Mouse (Mus musculus) right cerebral cortex, postnatal 25 days (tissue): Measurements from ENCODE around the gene 1600014C23Rik.

Source experiments
- DNase-seq: peaks from one replicate; pipeline ENCODE4 v3.0.0; 2022

Gene 1600014C23Rik

DNA sequence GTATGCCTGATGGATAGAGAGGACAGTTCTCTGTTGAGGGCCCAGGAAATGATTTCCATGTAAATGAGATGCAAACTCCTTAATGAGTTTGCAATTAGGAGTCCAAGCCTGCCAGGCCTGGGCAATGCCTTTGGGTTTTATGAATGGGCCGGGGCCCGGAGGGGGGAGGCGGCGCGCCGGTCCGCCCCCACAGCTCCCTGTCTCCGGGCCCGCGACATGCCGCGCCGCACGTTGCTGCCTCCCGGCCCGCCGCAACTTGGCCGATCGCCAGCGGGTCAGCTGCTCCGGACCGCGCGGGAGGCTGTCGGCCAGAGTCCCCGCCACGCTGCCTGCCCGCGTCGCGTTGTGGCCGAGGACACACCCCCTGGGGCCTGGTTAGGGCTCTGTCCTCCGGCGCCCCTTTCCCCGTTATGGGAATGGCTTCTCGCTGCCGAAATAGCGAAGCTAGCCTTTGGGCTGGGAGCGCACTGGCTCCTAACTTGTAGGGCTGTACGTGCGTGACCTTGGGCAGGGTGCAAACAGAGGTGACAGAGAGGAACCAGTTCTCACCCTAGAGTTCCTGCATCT is at the start of gene 1600014C23Rik:
Gene 1600014C23Rik, minus strand, starts transcription at position 110 of the 567 bp plus-strand sequence.
- peak; percentile 79 for DNase-seq

DNA sequence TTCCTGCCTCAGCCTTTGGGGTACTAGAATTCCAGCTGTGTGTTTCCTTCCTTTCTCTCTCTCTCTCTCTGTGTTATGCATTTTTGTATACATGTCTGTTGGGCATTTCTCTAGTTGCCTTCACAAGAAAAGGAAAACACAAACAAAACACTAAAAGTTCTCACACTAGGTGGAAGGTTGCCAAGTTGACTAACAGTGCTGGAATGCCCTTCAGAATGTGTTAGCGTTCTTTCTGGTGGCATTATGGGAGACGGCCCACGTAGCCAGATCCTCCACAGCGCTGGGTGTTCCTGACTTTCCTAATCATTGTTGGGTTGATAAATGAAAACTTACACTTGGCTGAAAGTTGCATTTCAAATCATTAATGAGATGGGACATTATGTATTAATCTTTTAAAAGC is 44.8 kb upstream of the 1600014C23Rik start:
- no peak for DNase-seq

DNA sequence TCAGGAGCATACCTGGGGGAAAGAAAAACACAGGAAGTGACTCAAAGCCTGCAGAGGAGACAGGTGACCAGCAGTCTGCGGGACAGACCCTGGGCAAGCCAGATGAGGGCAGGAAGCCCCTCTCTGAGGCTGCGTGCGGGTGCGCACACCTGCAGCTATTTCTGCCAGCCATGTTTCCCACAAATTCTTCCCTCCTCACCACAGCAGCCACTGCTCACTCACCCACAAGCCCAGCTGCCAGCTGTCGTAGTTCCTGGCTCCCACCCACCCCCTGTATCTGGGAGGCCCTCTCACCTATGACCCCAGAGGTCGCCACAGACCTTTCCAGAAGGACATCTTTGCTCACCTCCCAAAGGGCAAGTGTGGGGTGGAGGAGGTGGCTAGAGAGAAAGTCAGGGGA is 43.8 kb upstream of the 1600014C23Rik start:
- DNase-seq: no peak

DNA sequence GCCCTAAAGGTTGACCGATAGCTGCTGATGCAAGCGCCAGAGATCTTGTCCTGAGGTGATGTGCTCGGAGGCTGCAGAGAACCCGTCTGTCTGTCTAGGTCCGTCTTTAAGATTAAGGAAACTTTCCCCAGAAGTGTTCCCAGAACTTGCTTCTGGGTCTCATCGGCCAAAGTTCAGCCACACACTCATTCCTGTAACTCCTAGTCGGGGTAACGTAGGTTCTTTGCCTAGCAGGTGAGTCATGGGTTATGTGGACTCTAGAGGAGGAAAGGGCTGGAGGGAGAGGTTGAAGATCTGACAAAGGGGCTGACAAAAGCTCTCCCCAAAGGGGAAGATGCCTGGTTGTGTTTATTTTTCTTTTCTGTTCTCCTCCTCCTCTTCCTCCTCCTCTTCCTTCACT is 42.5 kb upstream of the 1600014C23Rik start:
- DNase-seq: no peak

DNA sequence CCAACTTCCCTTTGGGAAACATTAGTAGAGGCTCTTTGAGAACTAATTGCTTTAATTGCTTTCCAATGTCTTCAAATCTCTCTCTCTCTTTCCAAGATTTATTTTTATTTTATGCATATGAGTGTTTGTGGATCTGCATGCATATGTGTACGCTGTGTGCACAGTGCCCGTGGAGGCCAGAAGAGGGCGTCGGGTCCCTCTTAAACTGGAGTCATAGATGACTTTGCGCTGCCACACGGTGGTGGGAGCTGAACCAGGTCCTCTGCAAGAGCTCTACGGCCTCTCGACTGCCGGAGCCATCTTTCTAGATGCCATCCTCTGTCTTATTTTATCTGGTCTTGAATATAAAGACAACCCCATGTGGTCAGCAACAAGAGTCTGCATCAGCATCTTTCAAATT is 41.8 kb upstream of the 1600014C23Rik start:
- DNase-seq: no peak

DNA sequence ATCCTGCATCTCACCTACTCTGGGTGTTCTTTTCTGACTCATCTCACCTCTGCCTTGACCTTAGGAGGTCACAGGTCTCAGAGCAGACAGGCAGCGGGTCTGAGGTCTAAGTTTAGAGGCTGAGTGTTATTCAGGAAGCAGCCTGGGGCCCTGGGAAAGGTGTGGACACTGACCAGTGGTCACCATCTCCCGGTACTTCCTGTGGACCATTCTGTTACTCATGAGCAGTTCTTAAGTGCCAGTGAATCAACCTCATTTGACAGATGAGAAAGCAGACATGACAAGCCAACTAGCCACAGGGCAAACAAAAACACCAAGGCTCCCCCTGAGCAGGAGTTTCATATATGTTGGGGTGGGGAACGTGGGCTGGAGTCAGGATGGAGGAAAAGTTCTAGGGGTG is 38.9 kb upstream of the 1600014C23Rik start:
- no peak for DNase-seq

DNA sequence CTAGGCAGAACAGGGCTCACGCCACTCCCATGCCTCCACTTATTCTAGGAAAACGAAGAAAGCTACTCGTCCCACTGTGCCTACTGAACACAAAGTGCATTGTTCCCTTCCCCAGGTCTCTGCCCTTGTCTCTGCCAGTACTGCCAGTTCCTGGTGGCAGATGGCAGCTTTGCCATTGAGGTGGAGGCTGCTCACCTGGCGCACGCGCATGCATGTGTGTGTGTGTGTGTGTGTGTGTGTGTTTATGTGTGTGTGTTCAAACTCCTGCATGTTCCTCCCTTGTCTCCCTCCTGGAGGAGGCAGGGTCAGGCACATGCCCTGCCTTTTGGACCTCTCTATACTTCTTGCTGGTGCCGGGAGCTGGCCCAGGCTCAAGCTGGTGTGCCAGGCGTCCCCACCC is 38.5 kb upstream of the 1600014C23Rik start:
- DNase-seq: no peak

DNA sequence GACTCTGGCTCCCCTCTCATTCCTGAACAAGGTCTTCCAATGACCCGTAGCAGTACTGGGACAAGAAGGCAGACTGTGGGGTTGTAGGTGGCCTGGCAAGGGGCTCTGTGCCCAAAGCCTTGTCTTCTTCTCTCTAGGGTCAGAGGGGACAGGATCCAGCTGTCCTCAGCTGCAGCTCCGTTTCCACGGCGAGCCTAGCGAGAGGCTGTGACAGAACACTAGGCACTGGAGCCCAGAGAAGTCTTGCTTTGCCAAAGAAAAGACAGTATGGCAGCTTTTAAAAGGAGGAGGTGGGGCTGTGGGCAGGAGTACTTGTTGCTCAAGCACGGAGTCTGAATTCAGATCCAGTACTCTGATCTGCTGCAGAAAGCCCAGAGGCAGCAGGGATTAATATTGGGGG is 36.8 kb upstream of the 1600014C23Rik start:
- DNase-seq: no peak

DNA sequence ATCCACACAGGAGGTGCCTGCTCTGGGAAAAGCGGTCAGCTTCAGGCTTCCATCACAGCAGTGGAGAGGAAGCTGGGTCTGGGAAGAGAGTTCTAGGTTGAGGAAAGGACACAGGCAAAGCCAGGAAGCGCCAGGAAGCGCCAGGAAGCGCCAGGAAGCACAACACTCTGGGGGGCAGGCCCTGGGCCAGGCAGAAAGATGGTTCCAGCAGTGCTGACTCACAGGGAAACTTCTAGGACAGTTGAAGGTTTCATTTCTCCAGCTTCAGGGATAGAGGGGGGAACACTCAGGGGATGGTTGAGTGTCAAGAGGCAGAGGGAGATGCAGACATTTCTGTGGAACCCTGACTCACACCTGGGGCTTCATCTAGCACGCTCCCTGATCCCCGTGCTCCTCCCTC is 36.2 kb upstream of the 1600014C23Rik start:
- no peak for DNase-seq

DNA sequence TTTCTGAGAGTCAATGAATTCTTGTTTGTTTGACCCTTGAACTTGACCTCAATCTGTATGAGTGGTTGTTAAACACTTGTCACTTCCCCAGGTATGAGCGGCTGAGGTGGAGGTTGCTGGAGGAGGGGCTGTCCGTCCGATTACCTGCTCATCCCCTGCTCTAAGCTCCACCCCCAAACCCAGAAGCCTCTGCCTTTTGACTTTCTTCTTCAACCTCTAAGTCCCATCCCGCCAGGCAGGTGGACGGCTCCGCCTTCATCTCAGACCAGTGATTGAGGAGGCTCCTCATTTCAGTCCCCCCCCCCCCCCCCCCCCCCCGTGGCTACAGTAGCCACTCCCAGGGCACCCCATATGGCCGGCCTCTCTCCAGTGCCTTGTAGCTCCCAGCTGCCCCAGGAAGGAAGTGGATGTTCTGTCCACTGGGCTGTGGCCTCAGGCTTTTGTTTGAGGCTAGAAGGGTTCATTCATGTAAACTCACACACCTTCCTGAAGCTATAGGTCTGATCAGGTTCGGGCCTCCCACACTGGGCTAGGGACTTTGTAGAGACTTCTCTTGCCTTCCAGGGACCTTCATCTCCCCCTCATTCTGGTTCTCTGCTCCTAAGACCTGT is 34.0 kb upstream of the 1600014C23Rik start:
- no peak for DNase-seq

DNA sequence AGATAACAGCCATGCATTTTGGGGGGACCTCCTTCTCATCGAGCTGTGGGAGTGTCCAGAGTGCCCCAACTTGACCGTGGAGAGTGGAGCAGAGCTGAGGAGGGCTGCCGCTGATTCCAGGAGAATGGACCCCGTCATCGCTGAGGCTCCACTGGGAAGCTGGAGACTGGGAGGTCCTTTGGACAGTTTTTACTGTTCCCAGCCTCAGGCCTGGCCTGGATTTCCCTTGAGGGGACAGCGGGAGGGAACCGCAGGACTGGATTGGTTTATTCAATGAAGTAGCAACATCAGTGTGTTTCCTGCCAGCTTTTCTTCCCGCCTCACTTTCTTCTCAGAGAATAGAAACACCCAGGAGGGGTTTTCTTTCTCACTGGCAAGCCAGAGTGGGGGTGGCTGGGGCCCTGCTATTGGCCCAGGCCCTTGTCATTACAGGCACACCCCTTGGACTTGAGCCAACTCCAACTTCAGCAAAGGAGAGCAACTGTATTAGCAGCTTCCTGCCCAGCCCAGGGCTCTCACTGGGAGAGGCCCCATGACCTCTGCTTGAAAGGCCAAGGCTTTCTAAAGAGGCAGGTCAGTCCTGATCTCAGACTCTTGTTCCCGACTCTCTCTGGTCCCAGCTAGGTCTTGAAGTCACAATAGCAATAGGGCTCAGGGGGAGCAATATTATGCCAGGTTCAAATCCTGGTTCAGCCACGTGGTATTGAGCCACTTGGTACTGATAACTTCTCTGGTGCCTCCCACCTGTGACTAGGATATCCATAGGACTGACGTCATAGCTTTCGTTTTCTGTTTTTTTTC is 33.3 kb upstream of the 1600014C23Rik start:
- peak; percentile 62 for DNase-seq

DNA sequence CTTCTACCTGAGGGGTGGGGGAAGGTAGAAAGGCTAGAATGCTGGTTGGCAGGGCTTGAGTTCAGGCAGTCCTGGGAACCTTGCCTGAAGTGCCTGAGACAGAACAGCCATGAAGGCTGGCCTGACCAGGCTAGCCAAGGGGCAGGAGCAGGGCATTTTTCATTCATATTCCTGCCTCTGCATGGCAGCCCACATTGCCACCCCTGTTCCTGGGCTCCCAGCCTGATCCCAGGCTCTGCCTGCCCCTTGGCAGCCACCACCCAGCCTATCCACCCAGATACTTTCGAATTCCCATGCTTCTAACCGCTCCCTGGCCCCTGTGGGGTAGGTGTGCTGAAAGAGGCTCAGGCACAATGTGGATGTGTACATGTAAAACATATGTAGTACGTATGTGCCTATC is 32.3 kb upstream of the 1600014C23Rik start:
- no peak for DNase-seq

DNA sequence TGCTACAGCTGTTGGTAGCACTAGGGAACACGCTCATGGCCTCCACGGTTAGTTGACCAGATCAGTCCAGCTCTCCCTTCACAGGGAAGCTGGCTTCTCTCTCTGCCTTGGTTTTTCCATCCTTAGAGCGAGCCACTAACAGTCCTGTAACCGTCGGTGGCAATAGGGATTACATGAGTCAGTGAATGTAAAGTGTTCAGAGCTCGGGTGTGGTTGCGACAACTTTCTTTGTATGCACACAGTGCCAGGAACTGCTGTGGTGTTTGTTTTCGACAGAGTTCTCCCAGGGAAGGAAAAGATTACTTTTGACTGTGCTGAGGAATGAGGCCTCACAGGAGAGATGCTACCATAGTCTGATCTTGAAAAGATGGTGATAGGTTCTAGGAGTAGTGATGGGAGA is 29.5 kb upstream of the 1600014C23Rik start:
- DNase-seq: no peak

DNA sequence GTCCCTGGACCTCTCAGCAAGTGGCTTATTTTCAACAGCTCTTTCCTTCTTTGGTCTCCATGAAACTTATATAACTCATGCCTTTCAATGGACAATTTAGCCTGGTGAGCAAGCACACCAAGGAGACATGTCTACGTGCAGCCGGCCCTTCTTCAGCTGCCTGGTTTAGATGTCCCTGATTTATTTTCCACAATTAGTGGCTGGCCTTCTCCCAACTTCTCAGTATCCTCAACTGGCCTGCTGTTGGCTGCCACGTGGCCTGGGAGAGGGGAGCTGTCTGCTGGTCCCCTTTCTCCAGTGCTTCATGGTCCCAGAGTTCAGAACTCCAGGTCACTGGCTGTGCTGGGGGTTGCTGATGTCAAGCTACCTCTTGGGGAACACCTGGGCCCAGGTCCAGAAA is 28.3 kb upstream of the 1600014C23Rik start:
- no peak for DNase-seq

DNA sequence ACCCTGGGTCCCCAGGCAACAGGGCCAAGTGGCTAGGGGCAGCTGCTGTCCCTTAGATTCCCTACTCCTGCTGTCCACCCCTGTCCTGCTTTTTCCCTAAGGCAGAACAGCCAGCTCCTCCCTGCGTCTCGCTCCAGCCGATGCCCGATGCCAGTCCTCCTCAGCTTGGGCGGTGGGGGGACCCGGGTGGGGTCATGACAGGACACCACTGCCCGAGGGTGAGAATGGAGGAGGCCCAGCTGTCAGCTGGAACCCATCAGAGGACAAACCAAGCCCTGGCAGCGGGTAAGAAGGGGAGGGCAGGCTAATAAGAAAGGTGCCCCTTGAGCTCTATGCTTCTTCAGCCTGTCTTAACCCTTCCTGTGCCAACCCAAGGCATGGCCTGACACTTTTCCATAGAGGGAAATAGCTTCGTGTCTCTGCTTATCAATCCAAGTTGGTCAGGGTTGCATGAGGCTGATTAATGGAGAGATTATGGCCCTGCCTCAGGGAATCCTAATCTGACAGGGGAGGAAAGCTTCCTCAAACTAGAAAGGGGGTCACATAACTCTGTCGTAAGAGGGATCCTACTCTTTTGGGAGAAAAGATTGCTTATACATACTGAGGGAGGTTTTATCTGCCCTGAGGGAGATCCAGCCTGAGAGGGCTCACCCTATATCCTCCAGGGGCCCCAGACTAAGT is 27.5 kb upstream of the 1600014C23Rik start:
- no peak for DNase-seq

DNA sequence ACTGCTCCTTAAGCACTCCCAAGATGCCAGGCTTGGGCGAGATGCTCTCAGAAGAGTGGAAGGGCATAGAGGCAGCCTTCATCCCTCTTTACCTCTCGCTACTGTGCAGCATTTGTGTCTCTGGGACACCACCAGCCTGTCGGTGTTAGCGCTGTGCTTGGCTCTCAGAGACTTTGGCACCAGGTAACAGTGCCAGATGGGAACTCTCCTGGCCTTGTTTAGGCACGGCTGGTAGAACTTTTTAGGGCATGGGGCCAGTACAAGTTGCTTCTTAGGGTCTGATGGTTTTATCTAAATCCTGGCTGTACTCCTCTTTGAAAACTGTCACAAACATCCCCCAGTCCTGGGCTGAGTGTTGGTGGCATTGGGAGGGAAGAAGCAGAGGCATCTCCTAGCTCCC is 26.1 kb upstream of the 1600014C23Rik start:
- DNase-seq: no peak

DNA sequence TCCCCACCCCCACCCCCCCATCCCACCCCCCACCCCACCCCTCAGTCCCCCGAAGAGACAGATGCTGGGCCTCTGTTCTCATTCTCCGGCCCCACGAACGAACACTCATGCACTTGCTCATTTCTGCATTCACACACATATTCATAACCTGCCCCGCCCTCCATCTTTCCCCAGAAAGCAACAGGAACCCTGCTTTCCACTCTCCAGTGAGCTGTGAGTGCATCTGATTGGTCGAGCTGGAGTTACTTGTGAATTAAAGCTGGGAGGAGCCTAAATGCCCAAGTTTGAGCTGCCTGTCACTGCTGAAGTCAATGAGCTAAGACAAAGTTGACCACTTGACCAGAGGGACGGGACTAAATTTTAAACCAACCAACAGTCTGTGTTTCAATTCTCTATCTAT is 25.2 kb upstream of the 1600014C23Rik start:
- DNase-seq: no peak

DNA sequence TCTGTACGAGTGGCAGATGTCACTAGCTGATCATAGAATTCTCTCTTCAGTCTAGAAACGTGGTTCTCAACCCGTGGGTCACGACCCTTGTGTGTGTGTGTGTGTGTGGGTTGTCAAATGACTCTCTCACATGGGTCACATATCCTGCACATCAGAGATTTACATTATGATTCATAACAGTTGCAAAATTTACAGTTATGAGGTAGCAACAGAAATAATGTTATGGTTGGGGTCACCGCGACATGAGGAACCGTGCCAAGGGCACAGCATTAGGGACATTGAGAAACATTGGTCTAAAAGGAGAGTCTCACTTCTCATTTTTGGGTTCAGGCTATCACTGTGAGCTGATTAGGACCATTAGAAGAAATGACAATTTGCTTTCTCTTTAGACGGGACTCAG is 24.3 kb upstream of the 1600014C23Rik start:
- DNase-seq: no peak

DNA sequence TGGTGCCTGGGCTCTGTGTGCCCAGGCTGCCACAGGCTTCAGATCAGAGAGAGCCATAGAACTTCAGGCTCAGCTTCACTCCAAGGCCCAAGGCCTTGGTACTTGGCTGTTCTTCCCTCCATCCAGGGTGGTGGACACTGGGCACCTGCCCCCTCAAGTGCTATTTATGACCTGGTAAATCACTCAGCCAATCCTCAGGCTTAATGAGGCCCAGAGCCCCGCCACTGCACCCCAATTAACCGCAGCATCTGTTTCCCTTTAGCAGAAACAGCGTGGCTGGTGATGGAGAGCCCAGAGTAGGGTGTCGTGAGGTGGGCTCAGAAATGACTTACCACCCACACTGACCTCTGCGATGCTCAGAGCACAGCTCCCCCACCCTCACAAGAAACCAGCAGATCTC is 23.2 kb upstream of the 1600014C23Rik start:
- no peak for DNase-seq

DNA sequence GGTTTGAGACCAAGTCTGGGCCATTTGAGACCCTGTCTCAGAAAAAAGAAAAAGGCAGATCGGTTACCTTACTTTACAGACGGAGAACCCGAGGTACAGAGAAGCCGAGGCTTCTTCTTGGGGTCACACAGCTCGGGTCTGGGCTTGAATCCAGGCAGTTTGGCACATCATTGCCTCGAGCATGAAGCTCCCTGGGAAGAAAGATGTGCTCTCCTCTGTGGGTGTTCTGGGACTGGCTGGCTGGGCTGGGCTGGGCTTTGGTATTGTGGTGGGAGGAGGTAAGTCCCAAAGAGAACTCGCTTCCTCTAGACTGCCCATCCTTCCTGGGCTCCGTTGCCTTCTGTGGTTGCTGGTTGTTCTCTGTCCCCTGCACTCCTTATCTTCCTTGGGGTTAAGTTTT is 22.7 kb upstream of the 1600014C23Rik start:
- no peak for DNase-seq

DNA sequence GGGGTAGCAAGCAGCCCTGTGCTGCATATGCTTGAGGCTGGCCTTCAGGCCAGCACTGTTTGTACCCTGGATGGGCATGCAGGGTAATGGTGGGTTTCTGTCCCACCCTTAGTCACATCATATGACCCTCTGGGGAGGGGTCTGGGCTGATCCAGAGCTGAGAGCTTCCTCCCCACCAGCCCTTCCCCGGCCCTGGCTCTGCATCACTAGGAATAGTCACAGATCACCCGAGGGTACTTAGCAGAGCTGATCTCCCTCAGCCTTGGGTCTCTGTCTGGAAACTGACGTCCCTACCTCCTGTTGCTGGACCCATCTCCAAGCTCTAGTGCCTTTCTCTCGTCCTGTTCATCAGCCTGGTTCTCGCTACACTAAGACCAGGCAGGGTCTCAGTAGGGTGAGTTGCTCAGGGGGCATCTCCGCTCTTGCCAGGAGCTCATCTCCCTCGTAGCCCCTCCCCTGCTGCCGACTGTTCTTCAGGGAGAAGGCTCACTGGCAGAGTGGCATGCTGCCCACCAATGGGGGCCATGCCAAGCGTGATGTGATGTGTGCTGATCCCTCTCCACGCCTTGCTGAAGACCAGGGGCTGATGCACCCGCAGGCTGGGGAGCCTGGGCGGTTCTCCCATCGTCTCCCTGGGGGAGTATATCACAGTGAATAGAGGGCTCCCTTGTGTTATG is 20.7 kb upstream of the 1600014C23Rik start:
- peak; percentile 66 for DNase-seq

DNA sequence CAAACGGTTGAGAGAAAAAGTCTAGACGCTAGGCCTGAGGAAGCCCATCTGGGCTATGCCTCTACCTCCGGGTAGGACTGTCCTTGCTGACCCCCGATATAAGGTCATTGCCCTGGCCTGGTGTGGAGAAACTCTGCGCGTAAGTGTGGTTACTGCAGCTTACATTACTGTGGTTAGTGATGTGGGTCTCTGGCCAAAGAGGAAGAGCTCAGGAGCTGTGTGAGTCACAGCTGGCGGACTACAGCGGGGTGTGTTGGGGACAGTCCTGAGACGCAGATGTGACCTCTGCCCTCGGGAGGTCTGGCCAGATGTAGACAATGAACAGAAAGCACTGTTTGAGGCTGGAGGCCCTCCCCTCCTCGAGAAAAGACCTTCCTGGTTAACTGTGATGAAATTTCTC is 19.0 kb upstream of the 1600014C23Rik start:
- DNase-seq: no peak

DNA sequence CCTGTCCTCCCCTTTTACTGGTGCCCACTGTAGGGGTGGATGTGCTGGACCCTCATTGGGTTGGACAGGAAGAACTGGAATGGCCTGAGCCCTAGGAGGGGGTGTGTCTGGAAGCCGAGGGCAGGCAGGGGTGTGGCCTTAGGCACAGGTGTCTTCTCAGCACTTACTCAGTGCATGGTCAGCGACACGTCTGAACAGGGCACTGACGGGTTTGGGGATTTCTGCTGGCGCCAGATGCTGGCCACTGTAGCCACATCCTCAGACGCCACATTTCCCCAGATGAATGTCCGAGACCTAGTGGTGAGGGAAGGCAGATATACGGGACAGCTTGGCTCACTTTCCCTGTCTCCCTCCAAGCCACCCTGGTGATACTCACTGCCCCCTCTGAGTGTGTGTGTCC is 18.4 kb upstream of the 1600014C23Rik start:
- DNase-seq: no peak
